Mouse (Mus musculus) stomach, postnatal 0 days (tissue): ENCODE measurements around the gene Sox5.

ENCODE experiments used
- CTCF ChIP-seq: IDR thresholded peaks from 2 replicates; pipeline ENCODE4 v1.5.1; 2016; ENCODE audit warnings: antibody characterized with exemption, low read depth, mild to moderate bottlenecking, moderate library complexity
- EP300 ChIP-seq: optimal IDR thresholded peaks from 2 replicates; pipeline ENCODE3; 2016; ENCODE audit warnings: antibody characterized with exemption

DNA sequence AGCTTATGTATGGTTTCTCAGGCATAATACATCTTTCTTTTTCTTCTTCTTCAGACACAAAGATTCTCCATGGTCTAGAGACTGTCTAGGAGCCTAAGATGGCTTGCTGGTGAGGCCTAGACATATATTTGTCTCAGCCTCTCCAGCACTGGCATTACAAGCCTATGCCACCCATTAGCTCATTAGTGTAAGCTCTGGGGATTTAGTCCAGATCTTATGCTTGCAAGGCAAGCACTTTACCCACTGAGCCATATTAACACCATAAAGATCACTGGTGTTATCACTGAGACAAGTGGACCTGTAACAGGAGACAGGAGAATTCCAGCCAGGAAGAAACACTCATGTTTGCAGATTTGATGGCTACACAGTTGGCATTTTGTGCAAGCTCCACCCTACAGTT lies 472.6 kb downstream of the Sox5 start:
- TF ChIP-seq CTCF: no peak
- TF ChIP-seq EP300: no peak
